Mouse (Mus musculus) B cell, adult 67 days (primary cell): ENCODE measurements around the gene Hivep2. TPM values are rescaled to one million over a fixed set of nuclear protein-coding genes. Genes with fewer than 3 reads are reported as not detected.

Experiments used
- total RNA-seq, 2 experiments: library from RNA; stranded (reverse); gene quantifications; 4 replicates each; pipeline ENCODE4 v1.2.4; 2023

The Hivep2 gene
- total RNA-seq: 100 to 1,000 TPM in 1 of 2 experiments, 10 to 100 TPM in 1; 99.6 to 106 TPM

GRCm38 (mm10) chr10:13965974-13966829, at the start of gene Hivep2:
TSS of gene Hivep2 (plus strand) at chr10:13966075.

Other genes with a start within 250 kb of the Hivep2 start
- gene Aig1, start 97.1 kb upstream of the Hivep2 start, total RNA-seq: 10 to 100 TPM; 14.5 to 18.8 TPM